Mouse (Mus musculus) gastrocnemius, postnatal 14 days (tissue): ENCODE results near the gene Sos1. TPM values are rescaled to one million over a fixed set of nuclear protein-coding genes. Genes with fewer than 3 reads are reported as not detected.
"Not testable (repeated sequence)": the region's sequence is repeated elsewhere in the genome, so short reads cannot be mapped to it uniquely, and the experiment has no call there.

Source experiments
- DNase-seq: peaks from one replicate; pipeline ENCODE4 v3.0.0; 2021; ENCODE audit warnings: mixed read lengths
- intact Hi-C: fragments of 180-260 bp; cut with DNase I; formaldehyde crosslinking; loops from one replicate; pipeline ENCODE4 v1.15.1; 2025; ENCODE audit warnings: low total_unique reads
- total RNA-seq, 2 experiments: library from RNA; stranded (reverse); gene quantifications; 2 replicates each; pipeline ENCODE4 v1.2.3; 2021

Sos1 gene
- total RNA-seq, 2 experiments from 2014 or later: 11.7 to 13.5 TPM

- intact Hi-C loops: no loop called here
These were observed 16.4 kb upstream of the Sos1 start for GRCm38 (mm10) chr17:80496607-80497170.

GRCm38 (mm10) chr17:80496185-80496584 is 15.9 kb upstream of the Sos1 start:
- no peak for DNase-seq
- intact Hi-C loops: no loop called here

More at GRCm38 (mm10) chr17:80496607-80497170, 16.4 kb upstream of the Sos1 start:
- DNase-seq: no peak

DNA sequence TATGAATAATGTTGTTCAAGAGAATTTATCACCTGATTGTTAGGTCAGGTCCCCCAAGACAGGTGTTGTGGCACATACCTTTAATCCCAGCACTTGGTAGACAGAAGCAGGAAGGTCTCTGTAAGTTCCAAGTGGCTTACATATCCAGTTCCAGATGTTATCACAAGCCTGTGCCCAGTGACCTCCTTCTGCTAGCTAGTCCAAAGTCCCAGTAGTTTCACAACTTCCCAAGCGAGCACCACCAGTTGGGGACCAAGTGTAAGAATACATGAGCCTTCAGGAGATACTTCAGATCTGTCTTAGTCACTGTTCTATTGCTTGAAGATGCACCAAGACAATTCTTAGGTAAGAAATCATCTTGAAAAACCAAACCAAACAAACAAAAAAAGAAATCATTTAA is 13.6 kb upstream of the Sos1 start:
- intact Hi-C loops: no loop called here
- no peak for DNase-seq

GRCm38 (mm10) chr17:80492811-80493210 is 12.6 kb upstream of the Sos1 start:
- DNase-seq: no peak
- intact Hi-C loops: no loop called here

- DNase-seq: no peak
- intact Hi-C loops: no loop called here
These were observed 12.0 kb upstream of the Sos1 start for GRCm38 (mm10) chr17:80492274-80492673.

GRCm38 (mm10) chr17:80490166-80490565 is 9.9 kb upstream of the Sos1 start:
- no peak for DNase-seq
- intact Hi-C loops: no loop called here

DNA sequence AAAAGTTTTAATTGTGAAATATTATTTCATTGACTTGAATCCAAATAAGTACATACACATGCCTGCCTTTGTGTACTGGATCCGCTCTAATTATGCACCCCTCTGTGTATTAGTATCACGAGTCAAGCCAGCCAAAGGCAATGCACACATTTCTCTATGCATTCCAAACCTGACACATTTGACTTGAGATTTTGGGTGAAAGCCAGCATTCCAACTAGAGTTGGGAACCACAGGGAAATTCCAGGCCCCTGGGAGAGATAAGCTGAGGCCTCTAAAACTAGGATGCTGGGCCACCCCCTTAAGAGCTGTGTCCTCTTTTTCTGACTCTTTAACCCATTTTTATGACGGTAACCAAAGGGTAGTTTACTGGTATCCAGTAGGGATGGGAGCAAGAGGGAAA is 8.7 kb upstream of the Sos1 start:
- intact Hi-C loops: no loop called here
- DNase-seq: no peak

DNA sequence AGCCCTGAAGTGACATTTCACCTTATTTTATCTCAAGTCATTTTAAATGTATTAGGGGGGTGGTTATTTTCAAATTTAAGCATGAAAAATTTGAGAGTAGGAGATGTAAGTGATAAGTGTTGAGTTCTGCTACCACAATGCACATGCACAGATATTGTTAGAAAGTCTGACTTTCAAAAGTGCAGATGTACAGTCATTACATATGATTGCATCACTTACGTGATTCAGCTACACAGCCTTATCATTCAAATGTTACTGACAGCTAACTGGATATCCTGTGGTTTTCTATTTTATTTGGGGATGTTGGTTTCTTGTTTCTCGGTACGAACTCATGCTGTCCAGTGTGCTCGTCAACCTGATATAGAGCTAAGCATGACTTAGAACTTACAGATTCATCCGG is 4.9 kb upstream of the Sos1 start:
- intact Hi-C loops: no loop called here
- DNase-seq: no peak

DNA sequence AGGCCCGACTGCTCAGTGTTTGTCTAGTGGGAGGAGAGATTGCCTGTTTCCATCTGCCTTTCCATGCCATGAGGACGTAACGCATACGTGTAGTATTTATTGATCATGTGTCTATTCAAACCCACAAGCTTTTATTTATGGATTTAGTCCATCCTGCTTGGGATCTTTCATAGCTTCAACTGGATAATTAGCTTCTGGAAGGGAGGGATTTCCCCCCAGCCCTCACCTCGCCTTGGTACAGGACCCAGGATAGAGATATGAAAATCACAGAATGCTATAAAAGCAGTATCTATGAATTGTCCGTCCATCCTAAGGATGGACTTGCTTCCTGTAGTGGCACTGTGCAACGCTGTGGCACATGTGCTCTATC is 587 bp upstream of the Sos1 start:
- intact Hi-C loops: no loop called here
- DNase-seq: no peak

DNA sequence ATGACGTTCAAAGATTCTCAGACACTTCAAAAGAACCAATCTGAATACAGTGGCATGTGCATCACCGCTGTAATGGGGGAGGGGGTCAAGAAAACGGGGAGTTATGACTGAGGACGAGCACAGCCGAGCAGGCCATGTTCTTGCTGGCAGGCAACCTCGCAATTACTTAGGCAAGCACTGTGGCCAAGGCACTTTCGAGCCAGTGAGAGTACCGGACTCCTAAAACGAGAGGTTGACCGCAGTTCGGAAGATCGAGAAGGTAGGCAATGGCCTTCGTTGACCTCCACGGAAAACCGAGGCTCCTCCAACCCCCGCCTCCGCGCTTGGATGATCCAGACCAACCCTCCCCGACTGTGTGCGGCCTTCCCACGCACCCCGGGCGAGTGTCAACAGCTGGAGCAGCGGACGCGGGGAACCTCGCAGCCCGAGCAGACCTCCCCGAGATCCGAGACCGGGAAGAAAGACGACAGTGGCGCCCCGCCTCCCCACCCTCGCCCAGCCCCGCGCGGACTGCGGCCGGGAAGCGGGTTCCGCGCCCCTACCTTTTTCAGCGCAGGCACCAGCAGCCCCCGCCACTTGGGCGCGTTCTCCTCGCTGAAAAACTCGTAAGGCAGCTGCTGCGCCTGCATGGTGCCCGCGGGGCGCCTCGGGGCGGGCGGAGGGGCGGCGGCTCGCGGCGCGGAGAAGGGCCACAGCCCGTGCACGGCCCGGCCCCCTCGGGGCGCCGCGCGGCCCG is 790 bp downstream of the Sos1 start:
- intact Hi-C loops: no loop called here
- peak; percentile 68 for DNase-seq

DNA sequence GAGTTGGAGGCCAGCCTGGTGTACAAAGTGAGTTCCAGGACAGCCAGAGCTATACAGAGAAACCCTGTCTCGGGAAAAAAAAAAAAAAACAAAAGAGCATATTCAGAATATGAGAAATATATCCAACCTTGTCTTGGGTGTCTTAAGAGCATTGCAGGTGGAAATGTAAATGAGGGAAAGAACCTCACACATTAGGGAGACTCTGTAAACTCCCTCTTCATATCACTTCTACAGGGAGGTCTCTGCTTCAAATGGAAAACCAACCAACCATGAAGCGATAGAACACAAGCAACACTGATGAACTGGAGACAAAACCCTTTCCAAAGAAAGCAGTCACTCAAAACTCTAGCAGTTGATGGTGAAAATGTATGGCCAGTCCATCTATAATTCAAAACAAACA is 2.6 kb downstream of the Sos1 start:
- intact Hi-C loops: no loop called here
- DNase-seq: no peak

GRCm38 (mm10) chr17:80476496-80476895 is 3.8 kb downstream of the Sos1 start:
- intact Hi-C loops: no loop called here
- no peak for DNase-seq

DNA sequence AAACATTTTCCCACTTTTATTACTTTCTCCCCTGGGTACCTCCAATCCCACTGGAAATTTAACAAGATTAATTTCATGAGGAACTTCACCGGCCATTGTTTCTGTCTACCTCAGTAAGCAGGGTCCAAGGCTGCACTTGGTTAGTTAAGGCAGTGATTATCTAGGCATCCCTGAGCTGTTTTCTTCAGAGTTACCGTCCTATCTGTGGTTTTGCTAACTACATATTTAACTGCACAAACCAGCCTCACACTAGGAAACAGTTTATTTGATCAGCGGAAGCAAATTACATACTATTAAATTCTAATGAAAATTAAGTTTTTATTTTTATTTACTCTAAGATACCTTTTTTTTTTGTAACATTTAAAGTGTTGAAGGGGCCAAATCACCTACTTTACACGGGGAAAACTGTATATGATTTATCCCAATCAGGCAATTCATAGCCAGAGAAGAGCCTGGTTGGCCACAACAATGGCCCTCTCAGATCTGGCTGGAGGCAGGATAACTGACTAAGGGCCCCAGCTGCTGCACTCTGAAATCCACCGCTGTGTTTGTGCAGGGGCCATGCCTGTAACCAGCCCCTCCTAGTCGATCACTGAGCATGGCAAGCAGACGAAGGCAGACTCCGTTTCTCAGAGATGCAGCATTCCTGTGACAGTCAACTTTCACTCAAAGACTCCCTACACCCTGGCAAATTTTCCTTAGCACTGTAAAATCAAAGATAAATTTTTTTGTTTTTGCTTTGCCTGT is 9.0 kb downstream of the Sos1 start:
- intact Hi-C loops: no loop called here

GRCm38 (mm10) chr17:80468417-80468894 is 11.8 kb downstream of the Sos1 start:
- DNase-seq, intact Hi-C loops: not testable (repeated sequence)

More for the DNA sequence above, 9.0 kb downstream of the Sos1 start:
- peak; percentile 14 for DNase-seq

DNA sequence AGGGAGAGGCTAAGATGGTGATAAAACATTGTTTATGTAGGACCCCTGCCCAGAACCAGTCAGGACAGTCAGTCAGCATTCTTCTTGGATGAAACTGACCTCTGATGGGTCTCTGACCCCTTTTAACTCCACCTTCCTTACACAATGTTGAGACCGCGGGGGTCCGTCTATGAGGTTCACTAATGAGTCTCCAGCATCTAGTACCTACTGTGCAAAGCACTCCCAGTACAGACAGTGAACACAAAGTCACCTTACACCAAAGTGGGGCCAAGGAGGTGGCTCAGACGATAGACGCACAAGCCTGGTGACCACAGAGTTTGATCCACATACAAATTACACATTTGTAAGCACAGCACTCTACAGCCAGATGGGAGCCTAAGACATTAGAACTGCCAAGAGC is 20.0 kb downstream of the Sos1 start:
- intact Hi-C loops: no loop called here
- no peak for DNase-seq

DNA sequence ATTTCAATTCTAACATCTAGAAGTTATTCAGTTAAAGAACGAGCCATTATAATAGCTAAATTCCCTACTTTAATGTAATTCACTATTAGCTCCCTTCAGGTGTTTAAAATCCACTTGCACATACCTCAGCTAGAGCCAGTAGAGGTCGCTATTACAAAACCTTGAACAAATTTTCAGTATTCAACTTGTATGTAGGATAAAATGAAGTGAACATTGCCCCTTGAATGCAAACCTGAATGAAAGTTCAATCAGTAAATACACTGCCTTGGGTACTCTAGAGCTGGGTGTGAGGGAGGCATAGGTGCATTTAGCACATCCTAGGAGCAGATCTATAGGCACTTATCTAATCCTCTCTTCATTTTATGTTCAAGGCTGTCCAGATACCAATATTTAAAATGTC is 24.6 kb downstream of the Sos1 start:
- no peak for DNase-seq
- intact Hi-C loops: loop anchor here (2.0 kb wide), 1 partner anchor 101 kb away; no protein-coding TSS in a partner anchor

DNA sequence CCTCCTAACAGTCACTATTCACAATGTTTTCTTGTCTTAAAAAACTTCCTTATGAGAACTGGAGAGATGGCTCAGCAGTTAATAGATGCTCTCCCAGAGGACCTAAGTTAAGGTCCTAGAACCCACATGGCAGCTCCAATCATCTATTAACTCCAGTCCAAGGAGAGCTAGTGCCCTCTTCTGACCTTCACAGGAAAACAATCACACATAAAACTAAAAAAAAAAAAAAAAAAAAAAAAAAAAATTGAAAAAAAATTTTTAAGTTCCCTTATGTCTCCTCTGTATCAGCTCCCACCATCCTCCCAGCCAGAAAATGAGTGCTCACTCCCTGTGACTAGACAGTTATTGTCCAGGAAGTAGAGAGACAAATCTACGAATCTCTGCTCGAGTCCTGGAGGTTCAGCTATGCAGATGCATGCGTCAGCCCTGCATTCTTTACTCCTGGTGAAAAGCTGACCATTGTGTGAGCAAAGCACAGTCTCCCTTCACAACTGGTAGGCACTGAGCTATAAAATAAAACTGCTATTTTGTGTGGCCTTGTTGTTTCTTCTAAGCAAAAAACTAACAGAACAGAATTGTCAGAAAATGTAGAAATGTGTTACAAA is 29.7 kb downstream of the Sos1 start:
- intact Hi-C loops: no loop called here
- DNase-seq: no peak

DNA sequence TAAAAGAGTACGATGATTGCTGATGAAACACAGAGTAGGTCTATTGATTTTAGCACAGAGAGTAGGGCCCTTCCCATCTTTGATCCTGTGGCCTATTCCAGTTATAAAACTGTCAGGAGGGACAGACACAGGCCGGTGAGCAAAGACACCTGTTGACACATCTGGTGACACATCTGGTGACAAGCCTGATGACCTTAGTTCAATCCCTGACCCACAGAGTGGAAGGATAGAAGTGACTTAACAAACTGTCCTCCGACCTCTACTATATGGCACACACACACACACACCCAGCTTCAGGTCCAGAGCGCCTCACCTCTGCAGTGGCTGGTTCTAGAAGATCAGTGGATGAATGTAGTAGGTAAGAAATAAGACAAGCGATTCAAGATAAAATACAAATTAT is 33.8 kb downstream of the Sos1 start:
- intact Hi-C loops: no loop called here
- DNase-seq: no peak

- DNase-seq: no peak
- intact Hi-C loops: no loop called here
These were observed 34.8 kb downstream of the Sos1 start for GRCm38 (mm10) chr17:80445433-80445832.

GRCm38 (mm10) chr17:80435680-80436079 is 44.6 kb downstream of the Sos1 start:
- DNase-seq: no peak
- intact Hi-C loops: no loop called here
